Mouse (Mus musculus) embryonic facial prominence, embryonic 11.5 days (tissue): ENCODE data around the gene Unc93a2. TPM values are rescaled to one million over a fixed set of nuclear protein-coding genes. Genes with fewer than 3 reads are reported as not detected.
"Not testable (repeated sequence)": the region's sequence is repeated elsewhere in the genome, so short reads cannot be mapped to it uniquely, and the experiment has no call there.

Source experiments
- ATAC-seq: fragments of 200-750 bp; cut with Nextera tagmentation; replicated peaks from 2 replicates; pipeline ENCODE4 v1.8.0; 2017; ENCODE audit warnings: low read depth; ENCODE audit not compliant: insufficient number of reproducible peaks, low FRiP score, low TSS enrichment
- DNase-seq: peaks from one replicate; pipeline ENCODE4 v3.0.0-alpha.2; 2015; ENCODE audit warnings: low spot score
- H3K27ac ChIP-seq: fragments of 300-500 bp; sonication (generic); replicated peaks from 2 replicates; pipeline ENCODE4 v1.5.1; 2014; ENCODE audit warnings: mild to moderate bottlenecking, low read depth, low read length, control low read depth
- H3K27me3 ChIP-seq: fragments of 300-500 bp; sonication (generic); 2 replicates; pipeline ENCODE4 v1.6.1; 2014; ENCODE audit warnings: mild to moderate bottlenecking, low read length, moderate library complexity, mixed read lengths; ENCODE audit not compliant: control insufficient read depth, insufficient read depth
- H3K36me3 ChIP-seq: fragments of 300-500 bp; sonication (generic); replicated peaks from 2 replicates; pipeline ENCODE4 v1.6.1; 2014; ENCODE audit warnings: low read depth, mild to moderate bottlenecking, low read length, moderate library complexity, mixed read lengths; ENCODE audit not compliant: control insufficient read depth, insufficient read depth
- H3K4me1 ChIP-seq: fragments of 300-500 bp; sonication (generic); 2 replicates; pipeline ENCODE4 v1.6.1; 2014; ENCODE audit warnings: low read length, mixed read lengths; ENCODE audit not compliant: control insufficient read depth, insufficient read depth
- H3K4me2 ChIP-seq: fragments of 300-500 bp; sonication (generic); 2 replicates; pipeline ENCODE4 v1.6.1; 2014; ENCODE audit warnings: low read depth, mild to moderate bottlenecking, control low read depth, low read length, moderate library complexity
- H3K4me3 ChIP-seq: fragments of 300-500 bp; sonication (generic); 2 replicates; pipeline ENCODE4 v1.5.1; 2014; ENCODE audit warnings: low read depth, low read length, control low read depth
- H3K9ac ChIP-seq: fragments of 300-500 bp; sonication (generic); replicated peaks from 2 replicates; pipeline ENCODE4 v1.6.1; 2014; ENCODE audit warnings: mild to moderate bottlenecking, control low read depth, low read length
- H3K9me3 ChIP-seq: fragments of 300-500 bp; sonication (generic); replicated peaks from 2 replicates; pipeline ENCODE4 v1.6.1; 2016; ENCODE audit warnings: mild to moderate bottlenecking, low read length, inconsistent platforms, mixed read lengths; ENCODE audit not compliant: control insufficient read depth
- WGBS: fragments of 180-500 bp; shearing (Covaris S2); extraction: QIAGEN DNeasy Blood & Tissue Kit; methylation state at CpG from one replicate; pipeline ENCODE4 v1.1.7; 2014; 5-methylcytosine and 5-hydroxymethylcytosine counted together
- polyA plus RNA-seq: library from polyadenylated mRNA; unstranded; fragments of >200 nt; fragmentation: Nextera tagmentation; extraction: Ambion mirVana; gene quantifications from 2 replicates; pipeline ENCODE4 v1.2.1, GENCODE M21; 2014

Unc93a2 gene
- polyA plus RNA-seq, 1 experiment from 2014 or later, result not detected

GRCm38 (mm10) chr17:7366676-7367374, 18.4 kb downstream of the Unc93a2 start:
- not testable (repeated sequence) for ATAC-seq, DNase-seq, H3K9me3 ChIP-seq, H3K9ac ChIP-seq, H3K27me3 ChIP-seq, H3K36me3 ChIP-seq, H3K4me2 ChIP-seq, H3K4me1 ChIP-seq, H3K27ac ChIP-seq, H3K4me3 ChIP-seq
- 26% methylated on average over 3 of the region's 7 CpGs for WGBS

- ATAC-seq, H3K36me3 ChIP-seq, H3K27me3 ChIP-seq, H3K4me3 ChIP-seq, H3K9me3 ChIP-seq, H3K9ac ChIP-seq, H3K4me2 ChIP-seq, H3K4me1 ChIP-seq, DNase-seq, H3K27ac ChIP-seq: not testable (repeated sequence)
- no CpG with 5 or more reads among the region's 1 CpGs for WGBS
Measured at GRCm38 (mm10) chr17:7366265-7366664, 19.0 kb downstream of the Unc93a2 start.

GRCm38 (mm10) chr17:7365615-7366014, 19.6 kb downstream of the Unc93a2 start:
- ATAC-seq, result peak; percentile 47; the same call in 1 of the 2 replicates
- DNase-seq, H3K4me3 ChIP-seq, H3K36me3 ChIP-seq, H3K9me3 ChIP-seq, H3K27me3 ChIP-seq, H3K4me1 ChIP-seq, H3K9ac ChIP-seq, H3K4me2 ChIP-seq, H3K27ac ChIP-seq: not testable (repeated sequence)
- WGBS, result no CpG with 5 or more reads among the region's 3 CpGs

GRCm38 (mm10) chr17:7360749-7361465, 24.4 kb downstream of the Unc93a2 start:
- H3K27ac ChIP-seq, H3K4me2 ChIP-seq, H3K36me3 ChIP-seq, DNase-seq, H3K27me3 ChIP-seq, H3K9me3 ChIP-seq, ATAC-seq, H3K4me1 ChIP-seq, H3K9ac ChIP-seq, H3K4me3 ChIP-seq: not testable (repeated sequence)
- 90% methylated on average over 9 of the region's 9 CpGs for WGBS

GRCm38 (mm10) chr17:7359806-7360205, 25.5 kb downstream of the Unc93a2 start:
- not testable (repeated sequence) for H3K4me1 ChIP-seq, DNase-seq, H3K27ac ChIP-seq, H3K27me3 ChIP-seq, H3K4me3 ChIP-seq, H3K36me3 ChIP-seq, ATAC-seq, H3K9ac ChIP-seq, H3K9me3 ChIP-seq, H3K4me2 ChIP-seq
- 82% methylated on average over 4 of the region's 4 CpGs for whole genome bisulfite sequencing

GRCm38 (mm10) chr17:7352596-7352995, 32.7 kb downstream of the Unc93a2 start, which contains the start of gene Ttll2:
TSS of gene Ttll2 (minus strand) at chr17:7352696.
- WGBS, result 80% methylated on average over 1 of the region's 1 CpGs
- H3K4me3 ChIP-seq, H3K36me3 ChIP-seq, H3K9me3 ChIP-seq, H3K4me1 ChIP-seq, DNase-seq, H3K27ac ChIP-seq, H3K27me3 ChIP-seq, H3K4me2 ChIP-seq, ATAC-seq, H3K9ac ChIP-seq: not testable (repeated sequence)

- not testable (repeated sequence) for H3K27ac ChIP-seq, H3K4me1 ChIP-seq, ATAC-seq, H3K27me3 ChIP-seq, H3K4me3 ChIP-seq, DNase-seq, H3K36me3 ChIP-seq, H3K9me3 ChIP-seq, H3K4me2 ChIP-seq, H3K9ac ChIP-seq
- WGBS, result 79% methylated on average over 2 of the region's 3 CpGs
Measured at GRCm38 (mm10) chr17:7348765-7349164, 36.5 kb downstream of the Unc93a2 start.

- H3K4me1 ChIP-seq, H3K4me3 ChIP-seq, H3K27ac ChIP-seq, H3K36me3 ChIP-seq, DNase-seq, ATAC-seq, H3K4me2 ChIP-seq, H3K9ac ChIP-seq, H3K27me3 ChIP-seq, H3K9me3 ChIP-seq: not testable (repeated sequence)
- WGBS, result 82% methylated on average over 7 of the region's 9 CpGs
Measured at GRCm38 (mm10) chr17:7337381-7337780, 47.9 kb downstream of the Unc93a2 start.
